Mouse (Mus musculus): Measurements from ENCODE around the gene Kat2b. TPM values are rescaled to one million over a fixed set of nuclear protein-coding genes. Genes with fewer than 3 reads are reported as not detected.
"Not testable (repeated sequence)": the region's sequence is repeated elsewhere in the genome, so short reads cannot be mapped to it uniquely, and the experiment has no call there.

The Kat2b gene
- total RNA-seq, 2 experiments from 2014 or later = 76.3 to 86.9 TPM

GRCm38 (mm10) chr17:53659230-53659629 lies 92.6 kb downstream of the Kat2b start:
- no peak for DNase-seq

DNA sequence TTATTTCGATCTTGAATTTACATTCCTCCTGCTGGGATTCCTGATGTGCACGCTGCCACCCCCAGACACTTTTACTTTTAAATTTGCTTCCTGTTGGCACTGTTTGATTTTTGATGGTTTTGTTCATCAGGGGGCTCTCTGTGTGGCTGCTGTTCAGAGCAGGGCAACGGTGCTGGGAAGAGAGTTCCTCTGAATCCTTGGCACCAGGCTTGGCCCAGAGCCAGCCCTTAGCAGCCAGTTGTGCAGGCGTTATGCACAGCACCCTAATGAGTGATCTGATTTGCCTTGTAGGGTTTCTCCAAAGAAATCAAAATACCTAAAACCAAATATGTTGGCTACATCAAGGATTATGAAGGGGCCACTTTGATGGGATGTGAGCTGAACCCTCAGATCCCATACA lies 93.1 kb downstream of the Kat2b start:
- DNase-seq = no peak

GRCm38 (mm10) chr17:53661056-53661840 lies 94.6 kb downstream of the Kat2b start:
- DNase-seq = peak in 1 of 2 experiments; percentile 22

- no peak for DNase-seq
These were observed 97.6 kb downstream of the Kat2b start for GRCm38 (mm10) chr17:53664267-53664666.

GRCm38 (mm10) chr17:53664703-53665382 lies 98.2 kb downstream of the Kat2b start:
- no peak for DNase-seq

GRCm38 (mm10) chr17:53670453-53670852 lies 103.8 kb downstream of the Kat2b start:
- no peak for DNase-seq

DNA sequence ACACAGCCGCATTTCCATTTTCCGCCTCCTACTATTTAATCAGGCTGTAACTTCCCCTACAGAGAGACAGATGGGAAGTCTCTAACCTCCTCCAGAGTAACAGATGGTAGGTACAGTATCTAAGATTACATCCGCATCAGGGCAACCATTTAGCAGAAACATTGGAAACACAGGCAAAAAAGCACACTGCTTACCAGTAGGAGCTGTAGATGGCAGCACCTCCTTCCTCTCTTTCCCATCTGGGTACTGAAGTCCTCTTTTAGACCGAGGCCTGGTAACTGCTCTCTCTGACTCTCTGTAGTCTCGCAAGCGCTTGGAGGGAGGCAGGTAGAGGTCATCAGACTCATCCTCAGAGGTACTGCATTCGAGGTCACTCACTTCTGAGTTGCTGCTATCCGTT lies 112.1 kb downstream of the Kat2b start:
- no peak for DNase-seq

DNA sequence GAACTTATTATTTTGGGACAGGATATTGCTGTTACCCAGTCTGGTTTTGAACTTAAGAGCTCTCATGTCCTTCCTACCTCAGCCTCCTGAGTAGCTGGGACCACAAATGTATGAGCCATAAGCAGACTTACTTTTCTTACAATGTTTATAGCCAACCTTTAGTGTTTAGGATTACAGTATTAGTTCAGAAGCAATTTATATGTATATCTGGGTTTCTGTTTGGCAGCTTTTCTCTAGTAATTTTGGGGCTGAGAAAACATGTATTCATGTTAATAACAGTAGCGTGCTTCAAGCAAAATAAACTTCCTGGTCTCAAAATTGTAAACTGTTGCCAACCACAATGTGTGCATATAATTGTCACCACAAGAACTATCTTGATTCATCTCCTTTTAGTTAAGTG lies 121.7 kb downstream of the Kat2b start:
- DNase-seq = no peak

DNA sequence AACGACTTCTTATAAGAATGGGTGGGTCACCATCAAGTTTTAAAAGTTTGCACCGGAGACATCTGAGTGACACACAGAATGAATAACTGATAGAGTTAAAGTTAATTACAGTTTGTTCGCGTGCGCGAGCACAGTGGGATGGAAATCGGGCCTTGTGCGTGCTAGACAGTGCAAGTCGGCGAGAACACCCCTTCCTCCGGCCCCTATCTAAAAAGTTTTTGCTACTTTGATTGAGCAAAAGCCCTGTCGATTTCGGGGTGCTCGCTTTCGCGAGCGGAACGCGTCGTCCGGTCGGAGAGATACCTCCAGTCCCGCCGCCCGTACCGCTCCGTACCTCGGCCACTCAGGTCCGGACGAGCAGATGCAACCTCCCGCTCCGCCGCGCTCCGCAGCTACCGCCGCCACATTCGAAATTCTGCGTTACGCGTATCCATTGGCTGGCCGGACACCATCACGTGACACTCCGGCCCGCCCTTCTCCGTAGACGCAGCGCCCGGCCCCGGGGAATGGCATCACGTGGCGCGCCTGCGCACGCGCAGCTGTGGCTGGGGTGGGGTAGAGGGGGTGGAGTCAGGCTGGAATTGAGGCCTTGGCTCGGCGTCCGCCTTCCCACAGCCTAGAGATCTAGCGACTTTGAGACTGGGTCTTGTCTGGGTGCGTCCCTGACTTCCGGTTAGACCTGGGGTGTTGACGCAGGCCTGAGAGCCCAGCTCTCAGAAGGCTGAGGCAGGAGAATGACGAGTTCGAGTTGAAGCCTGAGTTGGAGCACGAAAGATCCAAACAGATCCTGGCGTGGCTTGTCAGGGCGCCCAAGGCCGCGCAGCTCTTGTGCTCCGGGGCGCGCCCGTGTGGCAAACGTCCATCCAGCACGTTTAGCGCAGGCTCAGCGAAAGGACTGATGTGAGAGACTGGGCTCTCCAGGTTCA lies 122.5 kb downstream of the Kat2b start, which contains the start of gene Sgo1:
Sgo1 (minus strand) TSS at position 457 of the 926 bp plus-strand sequence.
- DNase-seq = peak; percentile 97 to 98

- no peak for DNase-seq
These were observed 123.3 kb downstream of the Kat2b start for GRCm38 (mm10) chr17:53689946-53690345.

GRCm38 (mm10) chr17:53694039-53694438 lies 127.4 kb downstream of the Kat2b start:
- DNase-seq = peak; percentile 62 to 63

DNA sequence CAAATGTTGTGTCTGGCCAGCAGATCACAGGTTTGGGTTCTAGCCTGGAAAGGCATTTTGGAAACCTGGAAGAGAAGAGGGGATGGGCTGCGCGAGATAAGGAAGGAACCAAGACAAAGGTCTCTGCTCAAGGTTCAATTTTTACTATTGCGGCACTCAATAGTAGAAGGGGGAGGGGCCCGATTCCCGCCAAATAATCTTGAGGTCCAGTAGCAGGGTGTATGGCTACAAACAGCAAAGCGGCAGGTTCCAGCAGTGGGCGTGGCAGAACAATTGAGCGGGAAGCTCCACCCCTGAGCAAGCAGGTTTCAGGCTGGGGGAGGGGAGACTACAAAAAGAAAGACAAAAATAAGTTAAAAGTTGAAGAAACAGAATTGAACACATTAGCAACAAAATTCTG lies 130.9 kb downstream of the Kat2b start:
- not testable (repeated sequence) for DNase-seq

- DNase-seq = no peak
These were observed 147.8 kb downstream of the Kat2b start for GRCm38 (mm10) chr17:53714453-53714852.

GRCm38 (mm10) chr17:53715161-53715560 lies 148.5 kb downstream of the Kat2b start:
- not testable (repeated sequence) for DNase-seq

GRCm38 (mm10) chr17:53718474-53718873 lies 151.8 kb downstream of the Kat2b start:
- DNase-seq = no peak

GRCm38 (mm10) chr17:53718916-53719315 lies 152.3 kb downstream of the Kat2b start:
- DNase-seq = peak in 1 of 2 experiments; percentile 14

Other genes starting within 250 kb of the Kat2b start
- under 1 TPM in 1 of 2 experiments, not detected in 1; 0.10 TPM for gene Efhb, start 103.5 kb upstream of the Kat2b start, total RNA-seq (2021)
- gene Rab5a, start 87.6 kb upstream of the Kat2b start, total RNA-seq (2021) = 10 to 100 TPM; 48.6 to 50.3 TPM
- gene Pp2d1, start 27.4 kb upstream of the Kat2b start, total RNA-seq (2021) = not detected
- under 1 TPM; 0.30 to 0.31 TPM for gene Sgo1, start 122.5 kb downstream of the Kat2b start, total RNA-seq (2021)